Mouse (Mus musculus): ENCODE results near the gene Baiap2l2. TPM values are rescaled to one million over a fixed set of nuclear protein-coding genes. Genes with fewer than 3 reads are reported as not detected.

Baiap2l2 gene
- polyA plus RNA-seq, 1 experiment from 2014 or later = 2.6 TPM

- H3K36me3 ChIP-seq (replicated peaks; ENCODE audit: control insufficient read depth, insufficient read depth) = no peaks in the 10 kb centered on the region
- no peak overlapping the region for H3K27ac ChIP-seq
Observed at GRCm38 (mm10) chr15:79213591-79213990, 71.7 kb downstream of the Baiap2l2 start.

GRCm38 (mm10) chr15:79212750-79213446 lies 72.4 kb downstream of the Baiap2l2 start:
- H3K9me3 ChIP-seq (ENCODE audit: control insufficient read depth, low read length) = no peaks in the 10 kb centered on the region
- DNase-seq (ENCODE audit: low spot score) = no peak
- H3K4me3 ChIP-seq (replicated peaks; ENCODE audit: low read length) = no peak overlapping the region
- no peak overlapping the region for H3K27ac ChIP-seq
- H3K4me2 ChIP-seq (replicated peaks) = no peak overlapping the region
- no peaks in the 10 kb centered on the region for H3K4me1 ChIP-seq (replicated peaks; ENCODE audit: control insufficient read depth, insufficient read depth, low read length)
- no peaks in the 10 kb centered on the region for H3K27me3 ChIP-seq (ENCODE audit: control insufficient read depth, insufficient read depth, low read length)
- ATAC-seq (ENCODE audit: low FRiP score) = no peak
- no peaks in the 10 kb centered on the region for H3K36me3 ChIP-seq (replicated peaks; ENCODE audit: control insufficient read depth, insufficient read depth)
- no peak overlapping the region for H3K9ac ChIP-seq
- WGBS = 88% methylated on average over 26 of the region's 26 CpGs

More at GRCm38 (mm10) chr15:79213591-79213990, 71.7 kb downstream of the Baiap2l2 start:
- Histone ChIP-seq H3K4me1 (replicated peaks; ENCODE audit: control insufficient read depth, insufficient read depth, low read length) (no peaks in the 10 kb centered on the region), H3K27me3 (ENCODE audit: control insufficient read depth, insufficient read depth, low read length) (no peaks in the 10 kb centered on the region), H3K9me3 (ENCODE audit: control insufficient read depth, low read length) (no peaks in the 10 kb centered on the region), H3K9ac (no peak overlapping the region), H3K4me3 (replicated peaks; ENCODE audit: low read length) (no peak overlapping the region), H3K4me2 (replicated peaks) (no peak overlapping the region)
- 64% methylated on average over 6 of the region's 6 CpGs for WGBS
- DNase-seq (ENCODE audit: low spot score) = no peak
- ATAC-seq (ENCODE audit: low FRiP score) = no peak

- H3K4me2 ChIP-seq (replicated peaks) = no peak overlapping the region
- H3K9ac ChIP-seq = no peak overlapping the region; the same call in 1 of the 2 replicates
- no peaks in the 10 kb centered on the region for H3K4me1 ChIP-seq (replicated peaks; ENCODE audit: control insufficient read depth, insufficient read depth, low read length)
- 56% methylated on average over 2 of the region's 2 CpGs for whole genome bisulfite sequencing
- H3K9me3 ChIP-seq (ENCODE audit: control insufficient read depth, low read length) = no peaks in the 10 kb centered on the region
- DNase-seq (ENCODE audit: low spot score) = no peak
- no peaks in the 10 kb centered on the region for H3K36me3 ChIP-seq (replicated peaks; ENCODE audit: control insufficient read depth, insufficient read depth)
- ATAC-seq (ENCODE audit: low FRiP score) = no peak
- no peak overlapping the region for H3K27ac ChIP-seq
- no peaks in the 10 kb centered on the region for H3K27me3 ChIP-seq (ENCODE audit: control insufficient read depth, insufficient read depth, low read length)
- no peak overlapping the region for H3K4me3 ChIP-seq (replicated peaks; ENCODE audit: low read length)
Observed at GRCm38 (mm10) chr15:79210357-79210756, 75.0 kb downstream of the Baiap2l2 start.

GRCm38 (mm10) chr15:79208758-79209439 lies 76.4 kb downstream of the Baiap2l2 start:
- no peak for DNase-seq (ENCODE audit: low spot score)
- WGBS = 76% methylated on average over 26 of the region's 27 CpGs
- no peaks in the 10 kb centered on the region for H3K4me1 ChIP-seq (replicated peaks; ENCODE audit: control insufficient read depth, insufficient read depth, low read length)

GRCm38 (mm10) chr15:79208211-79208610 lies 77.1 kb downstream of the Baiap2l2 start:
- Histone ChIP-seq H3K4me1 (replicated peaks; ENCODE audit: control insufficient read depth, insufficient read depth, low read length) (no peaks in the 10 kb centered on the region), H3K36me3 (replicated peaks; ENCODE audit: control insufficient read depth, insufficient read depth) (no peaks in the 10 kb centered on the region), H3K4me3 (replicated peaks; ENCODE audit: low read length) (no peak overlapping the region), H3K4me2 (replicated peaks) (no peak overlapping the region), H3K27me3 (ENCODE audit: control insufficient read depth, insufficient read depth, low read length) (no peaks in the 10 kb centered on the region), H3K9me3 (ENCODE audit: control insufficient read depth, low read length) (no peaks in the 10 kb centered on the region), H3K27ac (no peak overlapping the region), H3K9ac (no peak overlapping the region)
- ATAC-seq (ENCODE audit: low FRiP score) (no peak), DNase-seq (ENCODE audit: low spot score) (no peak)
- WGBS = 80% methylated on average over 6 of the region's 6 CpGs

More at GRCm38 (mm10) chr15:79208758-79209439, 76.4 kb downstream of the Baiap2l2 start:
- Histone ChIP-seq H3K36me3 (replicated peaks; ENCODE audit: control insufficient read depth, insufficient read depth) (no peaks in the 10 kb centered on the region), H3K9ac (no peak overlapping the region), H3K9me3 (ENCODE audit: control insufficient read depth, low read length) (no peaks in the 10 kb centered on the region), H3K4me2 (replicated peaks) (no peak overlapping the region), H3K27ac (no peak overlapping the region), H3K27me3 (ENCODE audit: control insufficient read depth, insufficient read depth, low read length) (no peaks in the 10 kb centered on the region), H3K4me3 (replicated peaks; ENCODE audit: low read length) (no peak overlapping the region)
- no peak for ATAC-seq (ENCODE audit: low FRiP score)

Other genes starting within 250 kb of the Baiap2l2 start
- gene Galr3, start 243.7 kb downstream of the Baiap2l2 start, polyA plus RNA-seq (2014; fragmentation: Nextera tagmentation; extraction: Ambion mirVana) = not detected in 2 replicates
- 42.2 and 53.1 TPM in 2 replicates for gene Ankrd54, start 222.6 kb downstream of the Baiap2l2 start, polyA plus RNA-seq (2014; fragmentation: Nextera tagmentation; extraction: Ambion mirVana)
- 170 and 177 TPM in 2 replicates for gene Eif3l, start 210.4 kb downstream of the Baiap2l2 start, polyA plus RNA-seq (2014; fragmentation: Nextera tagmentation; extraction: Ambion mirVana)
- gene Micall1, start 176.6 kb downstream of the Baiap2l2 start, polyA plus RNA-seq (2014; fragmentation: Nextera tagmentation; extraction: Ambion mirVana) = 12.9 and 14.3 TPM in 2 replicates
- gene Polr2f, start 144.5 kb downstream of the Baiap2l2 start, polyA plus RNA-seq (2014; fragmentation: Nextera tagmentation; extraction: Ambion mirVana) = 273 and 298 TPM in 2 replicates
- 18.3 and 19.1 TPM in 2 replicates for gene 1700088E04Rik, start 144.3 kb downstream of the Baiap2l2 start, polyA plus RNA-seq (2014; fragmentation: Nextera tagmentation; extraction: Ambion mirVana)
- 8.9 and 10.3 TPM in 2 replicates for gene Sox10, start 120.3 kb downstream of the Baiap2l2 start, polyA plus RNA-seq (2014; fragmentation: Nextera tagmentation; extraction: Ambion mirVana)
- 45.8 and 48.2 TPM in 2 replicates for gene Pick1, start 56.4 kb downstream of the Baiap2l2 start, polyA plus RNA-seq (2014; fragmentation: Nextera tagmentation; extraction: Ambion mirVana)
- gene Gm49486, start 56.1 kb downstream of the Baiap2l2 start, polyA plus RNA-seq (2014; fragmentation: Nextera tagmentation; extraction: Ambion mirVana) = 1.1 TPM in 2 replicates
- gene Slc16a8, start 30.8 kb downstream of the Baiap2l2 start, polyA plus RNA-seq (2014; fragmentation: Nextera tagmentation; extraction: Ambion mirVana) = 0.90 and 1.2 TPM in 2 replicates
- gene Pla2g6, start 42.9 kb upstream of the Baiap2l2 start, polyA plus RNA-seq (2014; fragmentation: Nextera tagmentation; extraction: Ambion mirVana) = 21.2 and 22.9 TPM in 2 replicates
- 1.1 TPM in 2 replicates for gene Maff, start 61.1 kb upstream of the Baiap2l2 start, polyA plus RNA-seq (2014; fragmentation: Nextera tagmentation; extraction: Ambion mirVana)
- 39.9 and 40.0 TPM in 2 replicates for gene Tmem184b, start 118.0 kb upstream of the Baiap2l2 start, polyA plus RNA-seq (2014; fragmentation: Nextera tagmentation; extraction: Ambion mirVana)
- 184 and 213 TPM in 2 replicates for gene Csnk1e, start 170.0 kb upstream of the Baiap2l2 start, polyA plus RNA-seq (2014; fragmentation: Nextera tagmentation; extraction: Ambion mirVana)
- gene Kcnj4, start 219.7 kb upstream of the Baiap2l2 start, polyA plus RNA-seq (2014; fragmentation: Nextera tagmentation; extraction: Ambion mirVana) = not detected in 2 replicates
- gene Kdelr3, start 230.9 kb upstream of the Baiap2l2 start, polyA plus RNA-seq (2014; fragmentation: Nextera tagmentation; extraction: Ambion mirVana) = 8.1 and 10.1 TPM in 2 replicates